Mouse (Mus musculus) c-Kit-negative CD71-positive TER-119-positive erythroid progenitor cells, embryonic 14.5 days (primary cell): ENCODE results near the gene Apopt1.
"Not testable (repeated sequence)": the region's sequence is repeated elsewhere in the genome, so short reads cannot be mapped to it uniquely, and the experiment has no call there.

Experiments
- DNase-seq: peaks from one replicate; pipeline ENCODE4 v3.0.0-alpha.2; 2013; ENCODE audit warnings: low read depth, low spot score

The Apopt1 gene

GRCm38 (mm10) chr12:111705186-111705973 lies 7.7 kb upstream of the Apopt1 start:
- DNase-seq, result no peak

- DNase-seq, result no peak
These were observed 4.9 kb upstream of the Apopt1 start for GRCm38 (mm10) chr12:111708181-111708580.

GRCm38 (mm10) chr12:111710091-111710490 lies 3.0 kb upstream of the Apopt1 start:
- no peak for DNase-seq

GRCm38 (mm10) chr12:111712476-111712875 lies 585 bp upstream of the Apopt1 start:
- DNase-seq, result peak; percentile 8

- not testable (repeated sequence) for DNase-seq
These were observed 819 bp downstream of the Apopt1 start for GRCm38 (mm10) chr12:111713880-111714279.

- no peak for DNase-seq
These were observed 3.4 kb downstream of the Apopt1 start for GRCm38 (mm10) chr12:111716505-111716904.

- DNase-seq, result no peak
These were observed 5.6 kb downstream of the Apopt1 start for GRCm38 (mm10) chr12:111718656-111719055.

GRCm38 (mm10) chr12:111720222-111720621 lies 7.2 kb downstream of the Apopt1 start:
- no peak for DNase-seq

- DNase-seq, result peak; percentile 8
These were observed 9.6 kb downstream of the Apopt1 start for GRCm38 (mm10) chr12:111722654-111723053.

- DNase-seq, result no peak
These were observed 11.7 kb downstream of the Apopt1 start for GRCm38 (mm10) chr12:111724638-111725337.

GRCm38 (mm10) chr12:111725338-111726121 lies 12.5 kb downstream of the Apopt1 start:
- DNase-seq, result no peak

GRCm38 (mm10) chr12:111726122-111726463 lies 13.0 kb downstream of the Apopt1 start:
- DNase-seq, result no peak

GRCm38 (mm10) chr12:111727956-111728355 lies 14.9 kb downstream of the Apopt1 start:
- DNase-seq, result no peak

- DNase-seq, result peak; percentile 56
These were observed 19.1 kb downstream of the Apopt1 start for GRCm38 (mm10) chr12:111731822-111732807.

GRCm38 (mm10) chr12:111732921-111733320 lies 19.9 kb downstream of the Apopt1 start:
- no peak for DNase-seq

- no peak for DNase-seq
These were observed 21.9 kb downstream of the Apopt1 start for GRCm38 (mm10) chr12:111734912-111735311.

- DNase-seq, result not testable (repeated sequence)
These were observed 23.6 kb downstream of the Apopt1 start for GRCm38 (mm10) chr12:111736676-111737075.

- no peak for DNase-seq
These were observed 24.3 kb downstream of the Apopt1 start for GRCm38 (mm10) chr12:111737370-111737769.

GRCm38 (mm10) chr12:111738754-111739153 lies 25.7 kb downstream of the Apopt1 start:
- no peak for DNase-seq

- no peak for DNase-seq
These were observed 28.3 kb downstream of the Apopt1 start for GRCm38 (mm10) chr12:111741338-111741737.

- no peak for DNase-seq
These were observed 30.4 kb downstream of the Apopt1 start for GRCm38 (mm10) chr12:111743419-111743818.
